Mouse (Mus musculus): Measurements from ENCODE around the gene Apoc4. TPM values are rescaled to one million over a fixed set of nuclear protein-coding genes. Genes with fewer than 3 reads are reported as not detected.

Gene Apoc4
- polyA plus RNA-seq, 1 experiment from 2014 or later, result 0.39 TPM

- ATAC-seq (ENCODE audit: insufficient number of reproducible peaks, insufficient read depth, low FRiP score, low read depth), result peak; percentile 87
- under 1% methylated on average over 61 of the region's 63 CpGs for WGBS
- peaks cover 17% of the 10 kb centered on the region for H3K4me1 ChIP-seq (ENCODE audit: control insufficient read depth, insufficient read depth, low read length)
These were observed 16.1 kb downstream of the Apoc4 start, which contains the start of gene Clptm1 for GRCm38 (mm10) chr7:19664955-19665841. TSS of gene Clptm1 (minus strand) at chr7:19665033.

GRCm38 (mm10) chr7:19664455-19664954 lies 16.8 kb downstream of the Apoc4 start:
- Histone ChIP-seq H3K4me2 (replicated peaks; ENCODE audit: low read depth, low read length) (peak overlapping the region; percentile 91), H3K9ac (replicated peaks; ENCODE audit: low read depth, low read length) (peak overlapping the region; percentile 99), H3K4me1 (ENCODE audit: control insufficient read depth, insufficient read depth, low read length) (peaks cover 17% of the 10 kb centered on the region), H3K27ac (ENCODE audit: low read length) (peak overlapping the region; percentile 63), H3K9me3 (ENCODE audit: control insufficient read depth, low read depth, low read length) (no peaks in the 10 kb centered on the region), H3K27me3 (ENCODE audit: control insufficient read depth, insufficient read depth, low read length) (no peaks in the 10 kb centered on the region), H3K36me3 (ENCODE audit: control insufficient read depth, insufficient read depth, low read length) (no peaks in the 10 kb centered on the region; the same call in 1 of the 2 replicates), H3K4me3 (ENCODE audit: low read depth, low read length) (peak overlapping the region; percentile 100)
- peak; percentile 38 for ATAC-seq (ENCODE audit: insufficient number of reproducible peaks, insufficient read depth, low FRiP score, low read depth)
- WGBS, result under 1% methylated on average over 37 of the region's 37 CpGs

More at GRCm38 (mm10) chr7:19664955-19665841, 16.1 kb downstream of the Apoc4 start, which contains the start of gene Clptm1:
- peak within 1 kb of the TSS; percentile 97 for H3K27ac ChIP-seq (ENCODE audit: low read length)
- peak within 1 kb of the TSS; percentile 91 for H3K4me2 ChIP-seq (replicated peaks; ENCODE audit: low read depth, low read length)
- H3K36me3 ChIP-seq (ENCODE audit: control insufficient read depth, insufficient read depth, low read length), result no peaks in the 10 kb centered on the region
- H3K27me3 ChIP-seq (ENCODE audit: control insufficient read depth, insufficient read depth, low read length), result no peaks in the 10 kb centered on the region
- H3K4me3 ChIP-seq (ENCODE audit: low read depth, low read length), result peak within 1 kb of the TSS; percentile 100
- H3K9ac ChIP-seq (replicated peaks; ENCODE audit: low read depth, low read length), result peak within 1 kb of the TSS; percentile 99
- H3K9me3 ChIP-seq (ENCODE audit: control insufficient read depth, low read depth, low read length), result no peaks in the 10 kb centered on the region

DNA sequence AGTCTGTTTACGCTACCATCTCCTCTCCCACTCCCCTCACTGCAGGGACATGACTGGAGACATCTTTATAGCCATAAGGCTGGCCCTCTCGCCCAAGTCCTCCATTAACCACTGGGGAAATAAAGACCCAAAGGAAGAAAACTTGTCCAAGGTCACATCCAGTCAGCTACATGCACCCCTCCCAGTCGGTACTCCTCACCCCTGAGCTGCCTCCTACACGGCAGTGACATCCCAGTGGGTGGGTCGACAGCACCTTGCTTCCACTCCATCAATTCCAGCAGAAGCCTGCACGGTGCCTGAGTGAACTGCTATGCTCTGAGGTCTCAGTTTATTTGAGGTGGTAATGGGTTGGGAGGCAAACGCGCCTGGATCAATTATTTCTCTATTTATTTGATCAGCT lies 17.3 kb downstream of the Apoc4 start:
- Histone ChIP-seq H3K4me1 (ENCODE audit: control insufficient read depth, insufficient read depth, low read length) (peaks cover 13% of the 10 kb centered on the region), H3K9ac (replicated peaks; ENCODE audit: low read depth, low read length) (peak overlapping the region; percentile 99), H3K4me3 (ENCODE audit: low read depth, low read length) (peak overlapping the region; percentile 100), H3K9me3 (ENCODE audit: control insufficient read depth, low read depth, low read length) (no peaks in the 10 kb centered on the region), H3K27me3 (ENCODE audit: control insufficient read depth, insufficient read depth, low read length) (no peaks in the 10 kb centered on the region), H3K4me2 (replicated peaks; ENCODE audit: low read depth, low read length) (peak overlapping the region; percentile 91), H3K36me3 (ENCODE audit: control insufficient read depth, insufficient read depth, low read length) (no peaks in the 10 kb centered on the region; the same call in 1 of the 2 replicates), H3K27ac (ENCODE audit: low read length) (peak overlapping the region; percentile 63; the same call in 1 of the 2 replicates)
- no peak for ATAC-seq (ENCODE audit: insufficient number of reproducible peaks, insufficient read depth, low FRiP score, low read depth)
- 13% methylated on average over 8 of the region's 8 CpGs for WGBS

GRCm38 (mm10) chr7:19652614-19653013 lies 28.7 kb downstream of the Apoc4 start:
- Histone ChIP-seq H3K9me3 (ENCODE audit: control insufficient read depth, low read depth, low read length) (no peaks in the 10 kb centered on the region), H3K9ac (replicated peaks; ENCODE audit: low read depth, low read length) (no peak overlapping the region), H3K4me3 (ENCODE audit: low read depth, low read length) (no peak overlapping the region), H3K27ac (ENCODE audit: low read length) (no peak overlapping the region), H3K4me1 (ENCODE audit: control insufficient read depth, insufficient read depth, low read length) (no peaks in the 10 kb centered on the region), H3K36me3 (ENCODE audit: control insufficient read depth, insufficient read depth, low read length) (peaks cover 49% of the 10 kb centered on the region), H3K4me2 (replicated peaks; ENCODE audit: low read depth, low read length) (no peak overlapping the region), H3K27me3 (ENCODE audit: control insufficient read depth, insufficient read depth, low read length) (no peaks in the 10 kb centered on the region)
- no peak for ATAC-seq (ENCODE audit: insufficient number of reproducible peaks, insufficient read depth, low FRiP score, low read depth)
- WGBS, result 95% methylated on average over 2 of the region's 2 CpGs

- ATAC-seq (ENCODE audit: insufficient number of reproducible peaks, insufficient read depth, low FRiP score, low read depth), result no peak
- no peaks in the 10 kb centered on the region for H3K27me3 ChIP-seq (ENCODE audit: control insufficient read depth, insufficient read depth, low read length)
These were observed 30.1 kb downstream of the Apoc4 start for GRCm38 (mm10) chr7:19651063-19651786.

DNA sequence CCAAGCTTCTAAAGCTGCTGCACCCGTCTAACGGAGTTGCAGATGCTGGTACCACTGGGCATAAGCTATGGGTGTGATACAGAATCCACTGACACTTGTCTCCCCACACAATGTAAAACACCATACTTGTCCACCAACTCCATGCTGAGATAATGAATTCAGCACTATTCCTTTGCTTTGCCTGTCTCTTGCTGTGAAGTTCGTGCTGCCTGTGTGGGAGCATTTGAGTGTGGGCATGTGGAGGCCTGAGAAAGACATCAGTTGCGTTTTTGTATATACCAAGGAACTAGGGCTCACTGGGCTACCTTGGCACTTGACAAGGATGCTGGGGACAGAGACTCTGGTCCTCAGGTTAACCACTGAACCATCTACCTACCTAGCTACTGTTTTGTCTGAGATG lies 40.1 kb downstream of the Apoc4 start:
- no peak overlapping the region for H3K9ac ChIP-seq (replicated peaks; ENCODE audit: low read depth, low read length)
- peaks cover 77% of the 10 kb centered on the region for H3K36me3 ChIP-seq (ENCODE audit: control insufficient read depth, insufficient read depth, low read length)
- no peaks in the 10 kb centered on the region for H3K4me1 ChIP-seq (ENCODE audit: control insufficient read depth, insufficient read depth, low read length)
- H3K4me3 ChIP-seq (ENCODE audit: low read depth, low read length), result no peak overlapping the region
- no peak for ATAC-seq (ENCODE audit: insufficient number of reproducible peaks, insufficient read depth, low FRiP score, low read depth)
- 94% methylated on average over 4 of the region's 4 CpGs for WGBS
- no peaks in the 10 kb centered on the region for H3K27me3 ChIP-seq (ENCODE audit: control insufficient read depth, insufficient read depth, low read length)
- H3K27ac ChIP-seq (ENCODE audit: low read length), result no peak overlapping the region
- H3K9me3 ChIP-seq (ENCODE audit: control insufficient read depth, low read depth, low read length), result no peaks in the 10 kb centered on the region
- H3K4me2 ChIP-seq (replicated peaks; ENCODE audit: low read depth, low read length), result no peak overlapping the region

More at GRCm38 (mm10) chr7:19651063-19651786, 30.1 kb downstream of the Apoc4 start:
- Histone ChIP-seq H3K9ac (replicated peaks; ENCODE audit: low read depth, low read length) (no peak overlapping the region), H3K4me1 (ENCODE audit: control insufficient read depth, insufficient read depth, low read length) (no peaks in the 10 kb centered on the region), H3K4me3 (ENCODE audit: low read depth, low read length) (no peak overlapping the region), H3K9me3 (ENCODE audit: control insufficient read depth, low read depth, low read length) (no peaks in the 10 kb centered on the region), H3K4me2 (replicated peaks; ENCODE audit: low read depth, low read length) (no peak overlapping the region), H3K27ac (ENCODE audit: low read length) (no peak overlapping the region), H3K36me3 (ENCODE audit: control insufficient read depth, insufficient read depth, low read length) (peaks cover 58% of the 10 kb centered on the region)
- 88% methylated on average over 6 of the region's 6 CpGs for WGBS

DNA sequence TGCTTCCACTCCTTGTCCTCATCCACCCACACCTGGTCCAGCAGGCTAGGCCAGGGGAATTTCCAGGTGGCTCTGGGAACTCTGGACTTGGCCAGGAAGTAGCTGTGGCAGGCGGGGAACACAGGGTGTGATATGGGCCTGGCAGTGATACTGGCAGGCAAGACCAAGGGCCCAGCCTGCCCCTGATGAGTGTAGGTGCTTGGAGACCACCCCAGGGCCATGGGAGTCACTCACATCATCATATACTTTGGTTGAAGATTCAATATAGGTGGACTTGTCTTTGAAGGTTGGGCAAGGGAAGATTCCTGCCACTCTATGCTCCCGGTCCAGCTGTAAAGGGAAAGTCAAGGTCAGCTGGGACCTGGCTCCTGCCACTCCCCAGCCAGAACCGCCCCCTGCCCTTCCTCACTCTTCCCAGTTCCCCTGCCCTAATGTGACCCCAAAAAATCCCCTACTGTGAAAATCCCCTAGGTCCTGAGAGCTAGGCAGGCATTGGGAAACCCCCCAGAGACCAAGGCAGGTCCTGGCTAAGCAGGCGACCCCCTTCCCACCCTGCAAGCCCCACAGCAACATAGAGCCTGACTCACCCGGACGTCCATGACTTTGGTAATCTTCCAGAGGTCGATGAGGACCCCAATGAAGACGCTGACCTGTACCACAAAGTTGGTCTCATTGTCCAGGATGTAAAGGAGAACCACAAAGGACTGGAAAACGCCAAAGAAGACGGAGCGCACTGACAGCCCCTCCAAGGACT lies 46.0 kb downstream of the Apoc4 start:
- Histone ChIP-seq H3K27me3 (ENCODE audit: control insufficient read depth, insufficient read depth, low read length) (no peaks in the 10 kb centered on the region), H3K4me3 (ENCODE audit: low read depth, low read length) (no peak overlapping the region), H3K36me3 (ENCODE audit: control insufficient read depth, insufficient read depth, low read length) (peaks cover 65% of the 10 kb centered on the region), H3K27ac (ENCODE audit: low read length) (no peak overlapping the region), H3K9ac (replicated peaks; ENCODE audit: low read depth, low read length) (no peak overlapping the region), H3K4me2 (replicated peaks; ENCODE audit: low read depth, low read length) (no peak overlapping the region), H3K4me1 (ENCODE audit: control insufficient read depth, insufficient read depth, low read length) (no peaks in the 10 kb centered on the region), H3K9me3 (ENCODE audit: control insufficient read depth, low read depth, low read length) (no peaks in the 10 kb centered on the region)
- 87% methylated on average over 11 of the region's 11 CpGs for WGBS
- ATAC-seq (ENCODE audit: insufficient number of reproducible peaks, insufficient read depth, low FRiP score, low read depth), result no peak

GRCm38 (mm10) chr7:19634591-19634990 lies 46.7 kb downstream of the Apoc4 start:
- Histone ChIP-seq H3K9ac (replicated peaks; ENCODE audit: low read depth, low read length) (no peak overlapping the region), H3K27me3 (ENCODE audit: control insufficient read depth, insufficient read depth, low read length) (no peaks in the 10 kb centered on the region), H3K4me2 (replicated peaks; ENCODE audit: low read depth, low read length) (no peak overlapping the region), H3K9me3 (ENCODE audit: control insufficient read depth, low read depth, low read length) (no peaks in the 10 kb centered on the region), H3K36me3 (ENCODE audit: control insufficient read depth, insufficient read depth, low read length) (peaks cover 65% of the 10 kb centered on the region), H3K4me3 (ENCODE audit: low read depth, low read length) (no peak overlapping the region), H3K4me1 (ENCODE audit: control insufficient read depth, insufficient read depth, low read length) (0 out of 2 replicates have a peak, but pooled peaks cover 3% of the 10 kb centered on the region), H3K27ac (ENCODE audit: low read length) (no peak overlapping the region)
- 95% methylated on average over 2 of the region's 2 CpGs for WGBS
- no peak for ATAC-seq (ENCODE audit: insufficient number of reproducible peaks, insufficient read depth, low FRiP score, low read depth)
